Mouse (Mus musculus) frontal cortex, adult (tissue): ENCODE data around the gene Brca1.
"Not testable (repeated sequence)": the region's sequence is repeated elsewhere in the genome, so short reads cannot be mapped to it uniquely, and the experiment has no call there.

Source experiments
- ATAC-seq: cut with Nextera tagmentation; 2 replicates; pipeline ENCODE4 v1.9.2; 2017; ENCODE audit warnings: mild to moderate bottlenecking, moderate library complexity, mixed read lengths; ENCODE audit not compliant: low TSS enrichment

The Brca1 gene

DNA sequence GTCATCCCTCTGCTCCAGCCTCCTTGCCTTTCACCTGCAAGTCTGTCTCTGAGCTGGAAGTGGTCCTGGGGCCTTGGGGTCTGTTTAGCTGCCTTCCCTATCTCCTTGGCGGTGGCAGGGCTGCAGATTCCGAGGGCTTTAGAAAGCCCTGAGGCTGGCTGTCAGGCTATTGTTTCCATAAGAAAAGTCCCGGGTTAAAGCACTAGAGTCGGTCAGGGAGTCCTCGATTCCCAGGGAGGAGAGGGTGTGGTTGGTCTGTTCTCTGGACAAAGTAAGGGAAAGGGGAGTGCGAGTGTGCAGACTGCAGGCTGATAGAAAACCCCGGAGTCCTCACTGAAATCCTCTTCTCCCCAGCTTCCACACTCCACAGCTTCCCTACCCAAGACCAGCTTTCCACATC, 81.5 kb downstream of the Brca1 start:
- no peak for ATAC-seq

DNA sequence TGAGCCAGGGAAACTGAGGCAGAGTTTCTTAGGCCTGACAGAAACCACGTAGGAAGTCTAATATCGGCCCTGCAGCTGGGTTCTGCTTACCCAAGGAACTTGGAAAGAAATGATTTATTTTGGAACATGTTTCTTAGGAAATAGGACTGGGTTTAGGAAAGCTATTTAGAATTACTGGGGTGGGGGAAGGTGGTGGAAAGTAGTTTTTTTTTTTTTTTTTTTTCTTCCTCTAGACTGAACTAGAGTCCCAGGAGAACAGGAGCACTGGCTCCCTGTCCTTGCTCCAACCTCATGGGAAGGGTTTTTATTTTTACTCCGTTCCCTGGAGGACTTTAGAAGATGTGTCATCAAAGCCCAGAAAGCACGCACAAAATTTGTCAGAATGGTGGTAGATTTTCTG, 82.6 kb downstream of the Brca1 start:
- no peak for ATAC-seq

DNA sequence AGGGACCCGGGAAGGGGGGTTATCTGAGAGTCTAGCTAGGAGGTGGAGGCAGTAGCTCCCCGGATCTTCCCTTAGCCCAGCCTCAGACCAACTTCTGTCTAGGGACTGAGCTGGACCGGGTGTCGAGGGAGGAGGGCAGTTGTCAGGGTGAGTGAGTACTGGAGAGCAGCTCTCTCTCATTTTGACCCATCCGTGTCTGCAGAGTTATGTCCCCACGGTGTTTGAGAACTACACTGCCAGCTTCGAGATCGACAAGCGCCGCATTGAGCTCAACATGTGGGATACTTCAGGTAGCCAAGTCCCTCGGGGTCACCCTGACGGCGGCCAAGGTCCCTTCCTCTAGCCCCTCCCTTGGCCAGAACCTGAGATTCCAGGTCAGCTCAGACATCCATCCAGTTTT, 83.0 kb downstream of the Brca1 start:
- ATAC-seq, result no peak

DNA sequence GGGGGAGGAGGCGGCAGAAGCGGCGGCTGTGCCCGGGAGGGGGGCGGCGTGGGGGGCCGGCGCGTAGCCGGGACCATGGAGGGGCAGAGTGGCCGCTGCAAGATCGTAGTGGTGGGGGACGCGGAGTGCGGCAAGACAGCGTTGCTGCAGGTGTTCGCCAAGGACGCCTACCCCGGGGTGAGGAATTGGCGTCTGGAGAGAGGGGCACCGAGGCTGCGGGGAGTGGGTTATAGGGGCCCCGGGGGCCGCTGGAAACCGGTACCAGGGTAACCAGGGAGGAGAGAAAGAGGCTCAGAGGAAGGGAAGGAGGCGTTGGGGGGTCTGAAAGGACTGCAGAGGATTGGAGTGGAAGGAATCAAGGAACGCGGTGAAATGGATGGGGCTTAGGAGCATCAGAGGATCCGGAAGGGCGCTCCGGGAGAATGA, 83.5 kb downstream of the Brca1 start:
- no peak for ATAC-seq

DNA sequence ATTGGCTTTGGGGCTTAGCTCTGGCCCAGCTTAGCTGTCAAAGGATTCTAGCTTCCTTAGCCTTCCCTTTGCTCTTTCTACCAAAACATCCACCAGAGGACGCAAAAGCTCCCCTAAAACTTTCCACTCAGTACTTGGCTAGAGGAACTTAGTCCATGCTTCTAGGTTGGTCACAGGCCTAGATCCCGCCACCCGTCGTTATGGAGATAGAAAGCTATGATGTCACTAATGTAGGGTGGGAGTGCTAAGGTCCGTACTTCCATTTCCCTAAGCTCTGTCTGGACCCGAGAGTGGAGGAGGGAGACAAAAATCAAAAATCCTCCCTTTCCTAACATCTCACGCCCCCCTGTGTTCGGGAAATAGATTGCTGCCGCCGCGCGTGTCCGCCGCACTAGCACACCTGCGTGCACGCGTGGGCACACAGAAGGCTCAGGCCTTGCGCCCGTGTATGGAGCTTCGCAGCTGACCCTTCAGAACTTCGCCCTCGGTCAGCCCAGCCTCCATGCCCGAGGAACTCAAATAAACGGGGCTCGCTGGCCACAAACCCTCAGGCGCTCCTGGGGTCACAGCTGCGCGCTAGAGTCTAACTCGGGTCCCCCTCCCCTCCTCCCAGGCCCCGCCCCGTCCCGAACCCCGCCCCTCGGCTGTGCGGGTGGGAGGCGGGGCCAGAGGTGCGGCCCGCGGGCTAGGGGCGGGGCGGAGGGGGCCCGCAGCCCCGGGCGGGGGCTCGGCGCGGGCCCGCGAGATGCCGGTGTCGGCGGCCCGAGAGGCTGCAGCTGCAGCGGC, 84.1 kb downstream of the Brca1 start:
- peak; percentile 38 for ATAC-seq

DNA sequence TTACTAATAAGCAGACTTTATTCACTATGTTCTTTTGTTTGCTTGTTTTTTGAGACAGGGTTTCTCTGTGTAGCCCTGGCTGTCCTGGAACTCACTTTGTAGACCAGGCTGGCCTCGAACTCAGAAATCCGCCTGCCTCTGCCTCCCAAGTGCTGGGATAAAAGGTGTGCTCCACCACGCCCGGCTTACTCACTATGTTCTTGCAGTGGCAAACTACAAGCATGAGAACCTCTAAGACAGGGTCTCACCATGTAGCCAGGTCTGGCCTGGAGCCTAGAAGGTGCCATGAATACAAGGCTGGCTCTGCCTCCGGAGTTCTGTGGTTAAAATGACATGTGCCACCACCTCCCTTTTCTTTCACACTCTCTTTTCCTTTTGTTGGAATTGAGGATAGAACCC, 85.2 kb downstream of the Brca1 start:
- ATAC-seq, result not testable (repeated sequence)

DNA sequence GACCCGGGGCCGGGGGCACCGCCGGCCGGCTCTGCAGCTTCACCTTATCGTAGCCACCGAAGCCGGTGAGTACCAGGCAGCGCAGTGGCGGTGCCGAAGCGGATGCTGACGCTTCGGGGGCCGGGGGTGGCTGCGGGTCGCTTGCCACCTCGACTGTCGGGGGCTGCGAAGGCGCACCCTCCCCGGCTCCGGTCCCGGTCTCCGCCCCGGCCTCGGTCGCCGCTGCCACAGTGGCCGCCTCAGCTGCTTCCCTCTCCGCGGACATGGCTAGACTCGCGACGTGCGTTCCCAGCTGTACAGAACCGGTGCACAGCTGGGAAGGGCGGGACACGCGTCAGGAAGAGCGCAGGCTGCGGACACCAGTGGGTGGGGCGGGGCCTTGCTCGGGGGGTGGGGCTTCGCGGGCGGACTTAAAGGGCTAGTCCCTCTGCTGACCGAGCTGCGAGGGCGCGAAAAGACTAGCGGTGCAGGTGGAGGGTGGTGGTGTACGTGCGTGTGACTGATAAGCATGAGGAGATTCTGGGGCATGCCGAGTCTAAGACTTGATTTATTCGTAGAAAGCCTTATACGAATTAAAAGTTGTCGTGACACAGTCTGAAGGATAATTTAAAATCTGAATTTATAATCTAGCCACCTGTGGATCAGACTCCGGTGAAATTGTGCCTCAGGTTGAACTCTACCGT, 85.7 kb downstream of the Brca1 start, which contains the start of gene Vat1:
Gene Vat1, minus strand, starts transcription at position 362 of the 683 bp plus-strand sequence.
- ATAC-seq, result peak; percentile 42

DNA sequence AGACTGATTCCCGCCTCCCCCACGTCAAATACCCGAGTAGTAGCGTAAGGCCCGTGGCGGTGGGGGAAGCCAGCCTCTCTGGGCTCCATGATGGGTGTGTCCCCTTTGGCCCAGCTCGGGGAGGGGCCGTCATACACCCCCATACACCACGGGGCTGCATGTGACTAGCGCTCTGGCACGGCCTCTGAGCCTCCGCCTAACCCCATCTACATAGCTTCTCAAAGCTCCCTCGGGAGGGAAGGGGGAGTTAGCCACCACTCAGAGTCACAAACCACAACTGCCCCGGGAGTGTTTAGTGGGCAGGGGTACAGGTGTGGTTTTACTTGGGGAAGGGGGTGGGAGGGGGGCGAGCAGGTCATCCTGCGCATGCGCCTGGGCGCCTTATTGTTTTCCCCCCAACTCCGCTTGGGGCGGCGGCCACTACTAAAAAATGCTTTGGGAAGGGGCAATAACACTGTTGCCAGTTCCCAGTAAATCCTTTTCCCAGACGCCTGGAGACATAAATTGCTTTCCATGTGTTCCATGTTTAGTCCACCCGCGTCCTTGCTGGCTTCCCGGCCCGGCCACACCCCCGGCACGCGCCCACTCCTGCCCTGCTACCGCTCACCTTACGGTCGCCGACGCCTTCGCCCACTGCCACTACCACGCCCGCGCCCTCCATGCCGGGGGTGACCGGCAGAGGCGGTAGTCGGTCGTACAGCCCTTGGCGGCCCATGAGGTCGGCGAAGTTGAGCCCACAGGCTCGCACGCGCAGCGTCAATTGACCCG, 86.5 kb downstream of the Brca1 start:
- ATAC-seq, result no peak

DNA sequence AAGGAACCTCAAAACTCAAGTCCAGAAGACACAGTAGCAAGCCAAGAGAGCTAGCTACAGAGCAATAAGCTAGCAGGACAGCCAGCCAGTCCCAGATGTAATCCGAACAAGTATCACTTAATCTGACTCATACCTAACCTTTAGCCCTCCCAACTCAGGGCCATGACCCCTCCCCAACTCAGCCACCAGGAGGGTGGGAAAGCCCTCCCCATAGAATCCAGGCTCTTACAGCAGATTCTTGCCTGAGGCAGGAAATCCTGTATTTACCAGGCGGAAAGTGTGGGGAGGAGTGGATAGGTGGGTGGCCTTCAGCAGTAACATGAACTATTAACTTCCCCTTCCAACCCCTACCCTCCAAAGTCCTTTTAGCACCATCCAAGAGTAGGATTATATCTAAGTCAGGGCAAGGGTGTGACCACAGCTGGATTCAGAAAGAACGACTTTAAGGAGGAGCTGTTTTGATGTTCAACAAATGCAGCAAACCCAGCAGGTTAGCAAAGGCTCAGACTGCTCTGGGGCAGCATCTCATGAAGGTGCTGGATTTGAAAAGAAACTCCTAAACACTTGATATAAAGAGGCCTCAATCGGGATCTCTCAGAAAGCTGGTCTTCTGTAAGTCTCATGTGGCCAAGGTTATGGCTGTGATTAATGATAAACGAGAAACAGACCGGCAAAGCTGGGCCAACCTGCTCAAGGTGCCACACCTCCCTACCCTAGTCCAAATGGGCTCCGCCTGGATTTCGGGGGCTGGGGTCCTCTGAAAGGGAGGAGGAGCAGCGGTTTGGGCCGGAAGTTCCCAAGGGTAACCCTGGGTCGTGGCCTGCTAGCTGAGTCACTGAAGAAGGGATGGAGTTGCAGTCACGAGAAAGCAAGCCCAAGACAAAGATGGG, 87.3 kb downstream of the Brca1 start, which contains the start of gene Rnd2:
Gene Rnd2, plus strand, starts transcription at position 789 of the 890 bp plus-strand sequence.
- ATAC-seq, result no peak

DNA sequence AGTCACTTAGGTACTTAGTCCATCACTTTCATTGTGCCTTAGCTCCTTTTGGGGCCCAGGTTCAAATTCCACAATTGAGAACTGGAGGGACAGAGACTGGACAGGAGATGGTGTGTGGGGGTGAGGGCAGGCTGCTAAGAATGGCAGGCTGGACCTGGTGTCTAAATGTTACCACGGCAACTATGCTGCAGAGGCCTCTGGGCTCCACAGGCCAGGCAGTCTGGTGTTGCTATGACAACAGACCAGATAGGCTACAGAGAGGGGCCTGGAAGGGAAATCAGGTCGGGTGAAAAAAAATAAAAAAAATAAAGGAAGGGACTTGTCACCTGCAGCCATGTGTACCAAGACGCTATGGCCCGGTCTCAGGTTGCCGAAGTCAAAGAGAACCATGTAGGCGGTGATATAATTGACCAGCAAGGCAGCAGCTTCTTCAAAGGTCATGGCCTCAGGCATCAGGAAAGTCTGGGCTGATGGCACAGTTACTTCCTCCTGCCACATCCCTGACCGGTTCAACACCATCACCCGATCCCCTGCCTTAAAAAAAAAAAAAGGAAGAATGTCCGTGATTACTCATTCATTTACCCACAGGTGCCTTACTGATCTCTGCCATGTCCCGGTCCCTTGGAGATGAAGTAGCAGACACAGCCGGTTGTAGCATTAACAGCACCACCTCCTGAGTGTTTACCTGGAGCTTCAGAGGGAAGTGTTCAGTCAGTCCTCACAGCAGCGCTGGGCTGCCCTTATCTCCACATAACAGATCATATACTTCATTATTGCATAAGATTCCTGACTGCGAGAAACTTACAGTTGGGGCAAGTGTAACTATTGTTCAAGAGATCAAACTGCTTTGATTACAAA, 88.9 kb downstream of the Brca1 start:
- no peak for ATAC-seq

DNA sequence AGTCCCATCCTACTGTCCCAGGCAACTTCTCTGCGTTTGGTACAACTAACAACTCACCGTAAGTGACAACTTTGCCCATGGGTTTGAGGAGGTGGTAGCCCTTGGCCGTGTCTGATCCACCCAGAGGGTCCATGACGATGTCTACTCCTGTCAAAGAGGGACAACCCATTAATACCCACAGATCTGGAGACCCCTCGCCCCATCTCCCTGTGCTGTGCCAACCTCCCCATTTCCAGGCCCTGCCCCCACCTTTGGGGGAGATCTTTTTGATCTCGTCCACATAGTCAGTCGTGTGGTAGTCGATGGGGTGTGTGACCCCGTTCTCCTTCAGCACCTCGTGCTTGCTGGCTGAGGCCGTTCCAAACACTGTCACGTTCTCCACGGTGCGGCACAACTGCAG, 89.6 kb downstream of the Brca1 start:
- no peak for ATAC-seq

DNA sequence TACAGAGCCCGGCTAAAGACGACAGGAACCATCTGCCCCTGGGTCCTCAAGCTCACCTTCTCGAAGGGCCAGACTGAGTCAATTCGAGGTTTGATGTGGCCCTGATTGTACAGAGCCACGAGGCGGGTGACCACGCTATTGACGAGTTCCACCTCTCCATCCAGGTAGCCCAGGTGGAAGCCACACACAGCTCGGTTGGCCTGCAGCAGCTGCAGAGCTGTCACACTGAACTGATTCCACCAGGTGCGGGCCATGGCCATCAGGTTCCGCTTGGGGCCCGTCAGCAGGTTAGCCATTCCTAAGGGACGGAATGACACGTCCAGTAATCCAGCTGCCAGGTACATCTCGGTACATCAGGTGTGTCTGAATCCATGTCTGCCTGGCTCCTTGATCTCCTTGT, 91.4 kb downstream of the Brca1 start:
- no peak for ATAC-seq

DNA sequence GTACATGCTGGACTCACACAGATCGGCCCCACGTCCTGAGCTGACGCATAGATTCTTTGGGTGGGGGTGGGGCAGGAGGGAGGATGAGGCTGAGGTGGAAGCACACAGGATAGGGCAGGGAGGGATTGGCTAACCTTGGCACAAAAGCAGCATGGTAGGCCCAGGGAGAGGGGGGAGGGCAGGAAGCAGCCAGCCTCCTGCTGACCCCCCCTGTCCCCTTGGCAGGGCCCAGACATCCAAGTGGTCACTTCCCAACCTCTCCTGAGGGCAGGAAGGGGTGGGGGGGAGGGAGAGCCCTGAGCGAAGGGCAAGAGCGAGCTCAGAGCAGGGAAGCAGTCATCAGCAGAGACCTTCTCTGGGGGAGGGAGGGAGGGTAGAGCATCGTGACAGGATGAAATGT, 92.0 kb downstream of the Brca1 start:
- no peak for ATAC-seq

DNA sequence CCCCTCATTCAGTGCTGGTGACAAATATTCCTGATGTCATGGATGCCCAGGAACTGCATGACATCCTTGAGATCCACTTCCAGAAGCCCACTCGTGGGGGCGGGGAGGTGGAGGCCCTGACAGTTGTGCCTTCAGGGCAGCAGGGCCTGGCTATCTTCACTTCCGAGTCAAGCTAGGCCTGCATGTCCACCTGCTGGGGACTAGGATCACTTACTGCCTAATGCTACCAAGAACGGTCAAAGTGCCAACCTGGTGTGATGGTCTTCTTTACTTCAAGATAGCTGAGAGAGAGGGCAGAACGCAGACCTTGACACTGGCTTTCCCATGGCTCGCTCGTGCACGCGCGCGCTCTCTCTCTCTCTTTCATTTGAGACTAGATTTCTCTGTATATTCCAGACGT, 93.5 kb downstream of the Brca1 start:
- no peak for ATAC-seq

DNA sequence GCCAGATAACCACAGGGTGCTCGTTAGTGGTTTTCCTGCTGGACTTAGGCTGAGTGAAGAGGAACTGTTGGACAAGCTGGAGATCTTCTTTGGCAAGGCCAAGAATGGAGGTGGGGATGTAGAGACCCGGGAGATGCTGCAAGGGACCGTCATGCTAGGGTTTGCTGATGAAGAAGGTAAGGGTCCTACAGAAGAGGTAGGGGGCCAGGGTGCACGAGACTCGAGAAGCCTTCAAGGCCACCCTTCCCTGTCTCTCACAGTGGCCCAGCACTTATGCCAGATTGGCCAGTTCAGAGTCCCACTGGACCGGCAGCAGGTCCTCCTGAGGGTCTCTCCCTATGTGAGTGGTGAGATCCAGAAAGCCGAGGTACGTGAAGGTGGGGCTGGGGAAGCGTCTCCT, 94.1 kb downstream of the Brca1 start:
- ATAC-seq, result no peak

DNA sequence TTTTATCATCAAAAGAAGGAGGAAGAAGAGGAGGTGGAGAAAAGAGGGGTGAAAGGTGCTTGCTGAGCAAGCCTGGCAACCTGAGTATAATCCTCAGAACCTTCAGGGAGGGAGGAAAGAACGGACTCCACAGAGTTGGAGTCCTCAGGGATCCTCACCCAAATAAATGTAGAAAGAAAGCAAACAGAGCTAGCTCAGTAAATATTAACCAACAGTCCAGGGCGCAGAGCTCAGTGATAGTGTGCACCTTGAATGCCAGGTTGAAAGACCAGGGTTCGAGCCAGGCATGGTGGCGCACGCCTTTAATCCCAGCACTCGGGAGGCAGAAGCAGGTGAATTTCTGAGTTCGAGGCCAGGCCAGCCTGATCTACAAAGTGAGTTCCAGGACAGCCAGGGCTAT, 96.1 kb downstream of the Brca1 start:
- no peak for ATAC-seq

DNA sequence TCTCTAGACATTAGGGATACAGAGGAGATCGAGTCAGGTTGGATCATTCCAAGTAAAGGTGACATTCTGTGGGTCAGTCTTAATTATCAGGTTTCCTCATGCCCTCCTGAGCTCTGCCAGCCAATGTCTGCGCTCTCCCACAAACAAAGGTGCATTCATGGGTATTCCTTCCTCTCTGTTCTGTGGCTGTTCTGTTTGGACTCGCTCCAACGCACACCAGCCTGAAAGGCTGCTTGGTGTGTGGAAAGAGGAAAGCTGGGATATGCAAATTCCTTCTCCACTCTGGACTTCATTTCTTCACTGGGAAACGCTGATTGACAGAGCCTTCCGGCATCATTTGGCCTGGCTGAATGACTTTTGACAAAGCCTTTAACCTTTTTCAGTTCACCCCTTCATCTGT, 97.1 kb downstream of the Brca1 start:
- ATAC-seq, result no peak

DNA sequence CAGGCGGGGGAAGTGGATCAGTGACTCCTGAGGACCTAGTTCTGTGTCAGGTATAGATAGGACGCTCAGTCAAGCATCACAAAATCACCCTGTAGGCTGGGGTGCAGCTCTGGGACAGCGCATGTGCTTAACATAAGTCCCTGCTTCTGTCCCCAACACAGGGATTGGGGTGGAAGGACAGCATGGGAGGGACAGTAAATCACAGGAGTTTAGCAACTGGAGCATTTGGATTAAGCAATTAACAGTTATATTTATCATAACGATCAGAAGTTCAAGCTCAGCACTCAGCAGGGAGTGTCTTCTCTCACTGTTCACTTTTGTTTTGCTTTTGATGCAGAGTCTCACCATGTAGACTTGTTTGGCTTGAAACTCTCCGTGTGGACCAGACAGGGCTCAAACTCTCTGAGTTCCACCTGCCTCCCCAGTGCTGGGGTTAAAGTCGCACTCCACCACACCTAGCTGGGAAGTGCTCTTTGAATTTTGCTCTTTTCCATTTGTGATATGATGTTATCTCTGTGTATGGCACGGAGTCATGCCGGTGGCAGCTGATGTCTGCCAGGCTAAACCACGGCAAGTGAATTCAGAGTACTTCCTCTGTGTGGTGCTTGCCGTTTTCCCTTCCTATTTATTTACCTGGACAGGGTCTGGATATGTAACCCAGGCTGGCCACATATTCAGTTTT, 99.5 kb downstream of the Brca1 start:
- ATAC-seq, result no peak

DNA sequence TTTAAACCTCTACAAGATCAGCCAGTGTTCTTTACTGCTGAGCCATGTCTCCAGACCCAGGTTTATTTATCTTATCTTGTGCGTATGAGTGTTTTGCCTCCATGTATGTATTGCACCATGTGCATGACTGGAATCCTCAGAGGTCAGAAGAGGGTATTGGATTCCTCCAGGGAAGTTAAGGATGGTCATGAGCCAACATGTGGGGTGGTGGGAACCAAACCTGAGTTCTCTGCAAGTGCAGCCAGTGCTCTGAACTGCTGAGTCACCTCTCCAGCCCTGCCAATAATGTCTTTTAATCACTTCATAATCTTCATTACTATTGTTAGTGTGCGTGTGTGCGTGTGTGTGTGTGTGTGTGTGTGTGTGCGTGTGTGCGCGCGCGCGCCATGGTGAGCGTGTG, 100.2 kb downstream of the Brca1 start:
- ATAC-seq, result no peak

DNA sequence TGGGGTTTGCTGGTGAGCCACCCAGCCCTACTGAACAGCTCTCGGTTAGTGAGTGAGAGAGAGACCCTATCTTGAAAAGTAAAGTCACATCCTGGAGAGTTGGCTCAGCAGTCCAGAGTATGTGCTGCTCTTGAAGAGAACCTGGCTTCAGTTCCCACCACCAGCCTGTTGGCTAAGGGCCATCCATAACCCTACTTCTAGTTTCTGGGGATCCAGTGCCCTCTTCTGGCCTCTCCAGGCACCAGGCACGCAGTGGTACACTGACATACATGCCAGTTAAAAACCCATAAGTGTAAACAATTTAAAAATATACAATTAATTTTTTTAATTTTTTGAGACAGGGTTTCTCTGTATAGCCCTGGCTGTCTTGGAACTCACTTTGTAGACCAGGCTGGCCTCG, 101.4 kb downstream of the Brca1 start:
- ATAC-seq, result no peak
